Mouse (Mus musculus): ENCODE measurements around the gene Zfp827. TPM values are rescaled to one million over a fixed set of nuclear protein-coding genes. Genes with fewer than 3 reads are reported as not detected.

The Zfp827 gene
- polyA plus RNA-seq, 1 experiment from 2014 or later = 3.8 TPM

- H3K27ac ChIP-seq (ENCODE audit: low read depth, low read length) = no peak overlapping the region
- DNase-seq (ENCODE audit: low spot score) = no peak
- no peaks in the 10 kb centered on the region; the same call in 1 of the 2 replicates for H3K36me3 ChIP-seq (ENCODE audit: control insufficient read depth, insufficient read depth, low read length)
- H3K4me3 ChIP-seq (ENCODE audit: low read depth, low read length) = no peak overlapping the region
- H3K9ac ChIP-seq (ENCODE audit: low read depth, low read length) = no peak overlapping the region
- H3K4me1 ChIP-seq (replicated peaks; ENCODE audit: control insufficient read depth, insufficient read depth, low read length) = no peaks in the 10 kb centered on the region
- no peaks in the 10 kb centered on the region for H3K9me3 ChIP-seq (ENCODE audit: control insufficient read depth, low read length)
- no peaks in the 10 kb centered on the region for H3K27me3 ChIP-seq (replicated peaks; ENCODE audit: control insufficient read depth, insufficient read depth, low read length)
- 82% methylated on average over 8 of the region's 8 CpGs for WGBS
- no peak for ATAC-seq (replicated peaks; ENCODE audit: low FRiP score)
- H3K4me2 ChIP-seq = no peak overlapping the region
Observed at GRCm38 (mm10) chr8:79111461-79111860, 83.2 kb downstream of the Zfp827 start.

GRCm38 (mm10) chr8:79112480-79112879 is 84.2 kb downstream of the Zfp827 start:
- Histone ChIP-seq H3K9me3 (ENCODE audit: control insufficient read depth, low read length) (no peaks in the 10 kb centered on the region), H3K4me1 (replicated peaks; ENCODE audit: control insufficient read depth, insufficient read depth, low read length) (no peaks in the 10 kb centered on the region), H3K36me3 (ENCODE audit: control insufficient read depth, insufficient read depth, low read length) (no peaks in the 10 kb centered on the region; the same call in 1 of the 2 replicates), H3K27me3 (replicated peaks; ENCODE audit: control insufficient read depth, insufficient read depth, low read length) (no peaks in the 10 kb centered on the region), H3K4me3 (ENCODE audit: low read depth, low read length) (no peak overlapping the region), H3K9ac (ENCODE audit: low read depth, low read length) (no peak overlapping the region), H3K27ac (ENCODE audit: low read depth, low read length) (no peak overlapping the region), H3K4me2 (no peak overlapping the region)
- WGBS = 87% methylated on average over 18 of the region's 18 CpGs
- ATAC-seq (replicated peaks; ENCODE audit: low FRiP score) (no peak), DNase-seq (ENCODE audit: low spot score) (no peak)

- DNase-seq (ENCODE audit: low spot score) (no peak), ATAC-seq (replicated peaks; ENCODE audit: low FRiP score) (no peak)
- H3K9ac ChIP-seq (ENCODE audit: low read depth, low read length) = no peak overlapping the region
- WGBS = 88% methylated on average over 9 of the region's 9 CpGs
- H3K9me3 ChIP-seq (ENCODE audit: control insufficient read depth, low read length) = no peaks in the 10 kb centered on the region
- H3K27ac ChIP-seq (ENCODE audit: low read depth, low read length) = no peak overlapping the region
- H3K27me3 ChIP-seq (replicated peaks; ENCODE audit: control insufficient read depth, insufficient read depth, low read length) = no peaks in the 10 kb centered on the region
- no peak overlapping the region for H3K4me2 ChIP-seq
- peaks cover 2% of the 10 kb centered on the region; the same call in 1 of the 2 replicates for H3K36me3 ChIP-seq (ENCODE audit: control insufficient read depth, insufficient read depth, low read length)
- H3K4me1 ChIP-seq (replicated peaks; ENCODE audit: control insufficient read depth, insufficient read depth, low read length) = no peaks in the 10 kb centered on the region
- H3K4me3 ChIP-seq (ENCODE audit: low read depth, low read length) = no peak overlapping the region
Observed at GRCm38 (mm10) chr8:79113533-79113932, 85.3 kb downstream of the Zfp827 start.

DNA sequence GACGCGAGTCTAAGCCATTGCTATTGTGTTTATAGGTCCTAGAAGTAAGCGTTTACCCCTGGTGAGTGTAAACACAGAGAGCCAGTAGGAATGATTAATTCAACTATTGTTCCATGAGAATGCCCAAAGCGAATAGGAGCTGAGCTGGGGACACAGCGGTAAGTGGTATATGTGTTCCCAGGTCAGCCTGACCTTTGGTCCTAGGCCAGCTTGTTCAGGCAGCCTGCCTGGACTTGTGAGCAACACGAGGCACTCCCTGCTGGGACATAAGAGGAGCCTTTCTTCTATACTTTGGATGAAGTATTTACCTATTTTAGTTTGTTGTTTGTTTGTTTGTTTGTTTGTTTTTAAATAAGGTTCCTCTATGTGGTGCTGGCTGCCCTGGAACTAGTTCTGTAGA is 86.3 kb downstream of the Zfp827 start:
- WGBS = 82% methylated on average over 6 of the region's 6 CpGs
- ATAC-seq (replicated peaks; ENCODE audit: low FRiP score) = no peak
- Histone ChIP-seq H3K9ac (ENCODE audit: low read depth, low read length) (no peak overlapping the region), H3K4me3 (ENCODE audit: low read depth, low read length) (no peak overlapping the region), H3K4me2 (no peak overlapping the region), H3K4me1 (replicated peaks; ENCODE audit: control insufficient read depth, insufficient read depth, low read length) (no peaks in the 10 kb centered on the region), H3K27me3 (replicated peaks; ENCODE audit: control insufficient read depth, insufficient read depth, low read length) (no peaks in the 10 kb centered on the region), H3K9me3 (ENCODE audit: control insufficient read depth, low read length) (no peaks in the 10 kb centered on the region), H3K27ac (ENCODE audit: low read depth, low read length) (no peak overlapping the region), H3K36me3 (ENCODE audit: control insufficient read depth, insufficient read depth, low read length) (peaks cover 2% of the 10 kb centered on the region; the same call in 1 of the 2 replicates)
- DNase-seq (ENCODE audit: low spot score) = no peak

DNA sequence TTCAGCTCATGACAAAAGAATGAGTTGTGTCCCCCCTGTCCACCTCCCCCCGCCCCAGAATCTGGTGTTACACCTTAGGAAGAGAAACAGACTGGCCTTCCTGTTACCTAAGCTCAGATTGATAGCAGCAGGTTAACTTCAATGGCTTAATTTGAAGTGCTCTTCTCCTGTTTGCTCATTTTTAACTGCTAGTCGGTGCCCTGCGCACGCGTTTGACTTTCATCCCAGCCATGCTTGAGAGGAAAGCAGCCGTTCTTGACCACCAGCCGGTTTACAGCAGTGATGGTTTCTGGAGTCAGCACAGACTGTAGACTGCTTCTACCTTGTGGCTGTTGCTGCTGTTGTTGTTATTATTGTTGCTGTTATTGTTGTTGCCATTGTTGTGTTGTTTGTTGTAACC is 88.2 kb downstream of the Zfp827 start:
- Histone ChIP-seq H3K36me3 (ENCODE audit: control insufficient read depth, insufficient read depth, low read length) (peaks cover 2% of the 10 kb centered on the region; the same call in 1 of the 2 replicates), H3K9me3 (ENCODE audit: control insufficient read depth, low read length) (no peaks in the 10 kb centered on the region), H3K9ac (ENCODE audit: low read depth, low read length) (no peak overlapping the region), H3K27ac (ENCODE audit: low read depth, low read length) (no peak overlapping the region), H3K4me1 (replicated peaks; ENCODE audit: control insufficient read depth, insufficient read depth, low read length) (no peaks in the 10 kb centered on the region), H3K4me2 (no peak overlapping the region), H3K4me3 (ENCODE audit: low read depth, low read length) (no peak overlapping the region), H3K27me3 (replicated peaks; ENCODE audit: control insufficient read depth, insufficient read depth, low read length) (no peaks in the 10 kb centered on the region)
- WGBS = 85% methylated on average over 7 of the region's 7 CpGs
- no peak for ATAC-seq (replicated peaks; ENCODE audit: low FRiP score)
- DNase-seq (ENCODE audit: low spot score) = no peak

DNA sequence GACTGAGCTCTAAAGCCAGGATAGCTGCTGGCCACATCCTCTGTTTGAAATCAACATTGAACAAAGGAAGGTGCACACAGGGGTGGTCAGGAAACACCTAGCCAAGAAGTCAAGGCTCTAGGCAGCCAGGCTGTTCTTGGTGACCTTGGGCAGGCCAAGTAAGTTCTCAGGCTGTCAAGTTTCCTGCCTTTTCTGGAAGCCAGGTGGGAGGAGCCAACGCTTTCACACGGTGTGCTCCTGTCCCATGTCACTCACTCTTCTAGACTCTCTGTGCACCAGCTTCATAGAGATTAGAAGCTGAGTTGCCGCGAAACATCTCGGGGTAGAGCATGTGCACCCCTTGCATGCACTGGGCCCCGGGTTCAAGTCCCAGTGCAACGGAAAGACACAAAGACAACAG is 89.5 kb downstream of the Zfp827 start:
- WGBS = 76% methylated on average over 7 of the region's 7 CpGs

GRCm38 (mm10) chr8:79121614-79122013 is 93.4 kb downstream of the Zfp827 start:
- 79% methylated on average over 1 of the region's 1 CpGs for WGBS
- H3K27ac ChIP-seq (ENCODE audit: low read depth, low read length) = no peak overlapping the region
- H3K4me2 ChIP-seq = no peak overlapping the region
- H3K4me1 ChIP-seq (replicated peaks; ENCODE audit: control insufficient read depth, insufficient read depth, low read length) = no peaks in the 10 kb centered on the region
- H3K9me3 ChIP-seq (ENCODE audit: control insufficient read depth, low read length) = no peaks in the 10 kb centered on the region
- no peaks in the 10 kb centered on the region for H3K27me3 ChIP-seq (replicated peaks; ENCODE audit: control insufficient read depth, insufficient read depth, low read length)
- DNase-seq (ENCODE audit: low spot score) = no peak
- no peak overlapping the region for H3K4me3 ChIP-seq (ENCODE audit: low read depth, low read length)
- no peak for ATAC-seq (replicated peaks; ENCODE audit: low FRiP score)
- H3K36me3 ChIP-seq (ENCODE audit: control insufficient read depth, insufficient read depth, low read length) = peaks cover 7% of the 10 kb centered on the region; the same call in 1 of the 2 replicates
- no peak overlapping the region for H3K9ac ChIP-seq (ENCODE audit: low read depth, low read length)

More for the DNA sequence above, 89.5 kb downstream of the Zfp827 start:
- H3K4me2 ChIP-seq = no peak overlapping the region
- H3K27me3 ChIP-seq (replicated peaks; ENCODE audit: control insufficient read depth, insufficient read depth, low read length) = no peaks in the 10 kb centered on the region
- peaks cover 4% of the 10 kb centered on the region; the same call in 1 of the 2 replicates for H3K36me3 ChIP-seq (ENCODE audit: control insufficient read depth, insufficient read depth, low read length)
- H3K9me3 ChIP-seq (ENCODE audit: control insufficient read depth, low read length) = no peaks in the 10 kb centered on the region
- H3K9ac ChIP-seq (ENCODE audit: low read depth, low read length) = no peak overlapping the region
- no peak overlapping the region for H3K27ac ChIP-seq (ENCODE audit: low read depth, low read length)
- no peak for DNase-seq (ENCODE audit: low spot score)
- H3K4me3 ChIP-seq (ENCODE audit: low read depth, low read length) = no peak overlapping the region
- ATAC-seq (replicated peaks; ENCODE audit: low FRiP score) = no peak
- no peaks in the 10 kb centered on the region for H3K4me1 ChIP-seq (replicated peaks; ENCODE audit: control insufficient read depth, insufficient read depth, low read length)

GRCm38 (mm10) chr8:79124231-79124630 is 96.0 kb downstream of the Zfp827 start:
- Histone ChIP-seq H3K27ac (ENCODE audit: low read depth, low read length) (no peak overlapping the region), H3K4me1 (replicated peaks; ENCODE audit: control insufficient read depth, insufficient read depth, low read length) (no peaks in the 10 kb centered on the region), H3K36me3 (ENCODE audit: control insufficient read depth, insufficient read depth, low read length) (peaks cover 5% of the 10 kb centered on the region; the same call in 1 of the 2 replicates), H3K9me3 (ENCODE audit: control insufficient read depth, low read length) (no peaks in the 10 kb centered on the region), H3K9ac (ENCODE audit: low read depth, low read length) (no peak overlapping the region), H3K27me3 (replicated peaks; ENCODE audit: control insufficient read depth, insufficient read depth, low read length) (no peaks in the 10 kb centered on the region), H3K4me2 (no peak overlapping the region), H3K4me3 (ENCODE audit: low read depth, low read length) (no peak overlapping the region)
- DNase-seq (ENCODE audit: low spot score) (no peak), ATAC-seq (replicated peaks; ENCODE audit: low FRiP score) (no peak)
- WGBS = 79% methylated on average over 4 of the region's 4 CpGs

DNA sequence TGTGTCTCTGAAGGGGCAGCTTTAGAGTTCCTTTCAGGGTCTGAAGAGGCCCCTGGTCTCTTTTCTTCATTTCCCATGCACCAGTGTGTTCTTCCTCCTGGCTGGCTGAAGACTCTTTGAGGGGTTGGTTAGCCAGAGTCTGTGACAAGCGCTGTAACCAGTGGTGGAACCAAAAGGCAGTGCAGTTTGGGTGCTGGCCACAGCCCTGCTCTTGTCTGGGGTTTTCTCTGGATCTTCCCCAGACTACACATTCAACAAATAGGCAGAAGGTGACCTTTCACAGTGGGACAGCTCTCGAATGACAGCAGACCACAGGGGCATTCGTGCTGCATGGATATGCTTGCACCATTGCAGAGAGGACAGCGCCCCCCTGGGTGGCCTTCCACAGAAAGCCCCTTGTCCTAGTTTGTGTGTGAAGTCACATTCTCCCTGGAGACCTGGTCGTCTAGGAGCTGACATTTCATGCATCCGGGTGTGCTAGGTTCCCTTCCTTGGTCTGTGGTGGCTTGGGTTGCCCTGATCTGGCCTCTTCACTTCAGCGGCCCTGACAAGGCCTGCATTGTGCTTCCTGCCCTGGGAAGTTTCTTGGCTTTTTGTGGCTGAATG is 99.1 kb downstream of the Zfp827 start:
- no peak overlapping the region for H3K4me3 ChIP-seq (ENCODE audit: low read depth, low read length)
- 73% methylated on average over 7 of the region's 7 CpGs for WGBS
- H3K36me3 ChIP-seq (ENCODE audit: control insufficient read depth, insufficient read depth, low read length) = peaks cover 5% of the 10 kb centered on the region; the same call in 1 of the 2 replicates
- H3K4me2 ChIP-seq = no peak overlapping the region
- no peak overlapping the region for H3K9ac ChIP-seq (ENCODE audit: low read depth, low read length)
- ATAC-seq (replicated peaks; ENCODE audit: low FRiP score) (no peak), DNase-seq (ENCODE audit: low spot score) (no peak)
- H3K27ac ChIP-seq (ENCODE audit: low read depth, low read length) = no peak overlapping the region
- no peaks in the 10 kb centered on the region for H3K4me1 ChIP-seq (replicated peaks; ENCODE audit: control insufficient read depth, insufficient read depth, low read length)
- H3K27me3 ChIP-seq (replicated peaks; ENCODE audit: control insufficient read depth, insufficient read depth, low read length) = no peaks in the 10 kb centered on the region
- H3K9me3 ChIP-seq (ENCODE audit: control insufficient read depth, low read length) = no peaks in the 10 kb centered on the region

Measured in liver, embryonic 11.5 days (tissue).